Mouse (Mus musculus) heart, adult 11 months (tissue): Measurements from ENCODE around the gene H2al1a.

Experiments
- DNase-seq: peaks from one replicate; pipeline ENCODE4 v3.0.0; 2022

The H2al1a gene

GRCm38 (mm10) chrX:11346756-11347155 is 47.7 kb downstream of the H2al1a start:
- DNase-seq = no peak
